Mouse (Mus musculus): ENCODE results near the gene Ubqlnl. TPM values are rescaled to one million over a fixed set of nuclear protein-coding genes. Genes with fewer than 3 reads are reported as not detected.

Ubqlnl gene
- polyA plus RNA-seq, 1 experiment from 2014 or later = not detected

GRCm38 (mm10) chr7:104104757-104104972 is 45.7 kb downstream of the Ubqlnl start, which contains the start of gene Olfr646:
TSS of gene Olfr646 (plus strand) at chr7:104104873.
- no peak for ATAC-seq (ENCODE audit: low FRiP score)
- Histone ChIP-seq H3K9me3 (no peaks in the 10 kb centered on the region), H3K4me3 (replicated peaks) (no peak within 1 kb of the TSS), H3K4me1 (no peaks in the 10 kb centered on the region), H3K4me2 (no peak within 1 kb of the TSS), H3K36me3 (replicated peaks) (no peaks in the 10 kb centered on the region), H3K9ac (no peak within 1 kb of the TSS), H3K27ac (no peak within 1 kb of the TSS), H3K27me3 (no peaks in the 10 kb centered on the region)

- no peak overlapping the region for H3K4me3 ChIP-seq (replicated peaks)
- H3K4me1 ChIP-seq = no peaks in the 10 kb centered on the region
- WGBS = 64% methylated on average over 4 of the region's 4 CpGs
- H3K27me3 ChIP-seq = no peaks in the 10 kb centered on the region
- no peak for ATAC-seq (ENCODE audit: low FRiP score)
- H3K27ac ChIP-seq = no peak overlapping the region
- no peaks in the 10 kb centered on the region for H3K9me3 ChIP-seq
- H3K4me2 ChIP-seq = no peak overlapping the region
- H3K36me3 ChIP-seq (replicated peaks) = no peaks in the 10 kb centered on the region
- no peak overlapping the region for H3K9ac ChIP-seq
These were observed 46.2 kb downstream of the Ubqlnl start for GRCm38 (mm10) chr7:104103913-104104756.

Other genes with a start within 250 kb of the Ubqlnl start
- not detected in 2 replicates for gene Olfr65, start 247.1 kb downstream of the Ubqlnl start, polyA plus RNA-seq (2016; fragmentation: Nextera tagmentation; extraction: Ambion mirVana)
- not detected in 2 replicates for gene Olfr631, start 221.7 kb downstream of the Ubqlnl start, polyA plus RNA-seq (2016; fragmentation: Nextera tagmentation; extraction: Ambion mirVana)
- not detected in 2 replicates for gene Olfr632, start 216.2 kb downstream of the Ubqlnl start, polyA plus RNA-seq (2016; fragmentation: Nextera tagmentation; extraction: Ambion mirVana)
- not detected in 2 replicates for gene Olfr633, start 206.1 kb downstream of the Ubqlnl start, polyA plus RNA-seq (2016; fragmentation: Nextera tagmentation; extraction: Ambion mirVana)
- gene Olfr635, start 179.4 kb downstream of the Ubqlnl start, polyA plus RNA-seq (2016; fragmentation: Nextera tagmentation; extraction: Ambion mirVana) = not detected in 2 replicates
- gene Olfr638, start 151.8 kb downstream of the Ubqlnl start, polyA plus RNA-seq (2016; fragmentation: Nextera tagmentation; extraction: Ambion mirVana) = not detected in 2 replicates
- gene Olfr639, start 133.3 kb downstream of the Ubqlnl start, polyA plus RNA-seq (2016; fragmentation: Nextera tagmentation; extraction: Ambion mirVana) = 0.04 TPM in 1 of 2 replicates, not detected in the other
- gene Olfr640, start 125.0 kb downstream of the Ubqlnl start, polyA plus RNA-seq (2016; fragmentation: Nextera tagmentation; extraction: Ambion mirVana) = not detected in 2 replicates
- not detected in 2 replicates for gene Olfr641, start 115.1 kb downstream of the Ubqlnl start, polyA plus RNA-seq (2016; fragmentation: Nextera tagmentation; extraction: Ambion mirVana)
- gene Olfr642, start 97.9 kb downstream of the Ubqlnl start, polyA plus RNA-seq (2016; fragmentation: Nextera tagmentation; extraction: Ambion mirVana) = not detected in 2 replicates
- not detected in 2 replicates for gene 4930516K23Rik, start 89.1 kb downstream of the Ubqlnl start, polyA plus RNA-seq (2016; fragmentation: Nextera tagmentation; extraction: Ambion mirVana)
- not detected in 2 replicates for gene Olfr644, start 78.7 kb downstream of the Ubqlnl start, polyA plus RNA-seq (2016; fragmentation: Nextera tagmentation; extraction: Ambion mirVana)
- gene Olfr645, start 65.1 kb downstream of the Ubqlnl start, polyA plus RNA-seq (2016; fragmentation: Nextera tagmentation; extraction: Ambion mirVana) = not detected in 2 replicates
- gene Olfr646, start 45.7 kb downstream of the Ubqlnl start, polyA plus RNA-seq (2016; fragmentation: Nextera tagmentation; extraction: Ambion mirVana) = not detected in 2 replicates
- gene Ubqln5, start 20.7 kb downstream of the Ubqlnl start, polyA plus RNA-seq (2016; fragmentation: Nextera tagmentation; extraction: Ambion mirVana) = not detected in 2 replicates
- not detected in 2 replicates for gene Olfr643, start 13.2 kb downstream of the Ubqlnl start, polyA plus RNA-seq (2016; fragmentation: Nextera tagmentation; extraction: Ambion mirVana)
- not detected in 2 replicates for gene Ubqln3, start 7.3 kb downstream of the Ubqlnl start, polyA plus RNA-seq (2016; fragmentation: Nextera tagmentation; extraction: Ambion mirVana)
- not detected in 2 replicates for gene Olfm5, start 14.3 kb upstream of the Ubqlnl start, polyA plus RNA-seq (2016; fragmentation: Nextera tagmentation; extraction: Ambion mirVana)
- gene Olfr648, start 32.8 kb upstream of the Ubqlnl start, polyA plus RNA-seq (2016; fragmentation: Nextera tagmentation; extraction: Ambion mirVana) = 0.41 and 0.51 TPM in 2 replicates
- gene Olfr649, start 45.4 kb upstream of the Ubqlnl start, polyA plus RNA-seq (2016; fragmentation: Nextera tagmentation; extraction: Ambion mirVana) = not detected in 2 replicates
- 0.62 and 1.1 TPM in 2 replicates for gene Trim6, start 68.2 kb upstream of the Ubqlnl start, polyA plus RNA-seq (2016; fragmentation: Nextera tagmentation; extraction: Ambion mirVana)
- gene Trim34a, start 93.9 kb upstream of the Ubqlnl start, polyA plus RNA-seq (2016; fragmentation: Nextera tagmentation; extraction: Ambion mirVana) = 0.53 and 1.1 TPM in 2 replicates
- gene Trim5, start 137.5 kb upstream of the Ubqlnl start, polyA plus RNA-seq (2016; fragmentation: Nextera tagmentation; extraction: Ambion mirVana) = 0.05 TPM in 1 of 2 replicates, not detected in the other
- 1.4 and 1.9 TPM in 2 replicates for gene Trim12a, start 164.9 kb upstream of the Ubqlnl start, polyA plus RNA-seq (2016; fragmentation: Nextera tagmentation; extraction: Ambion mirVana)
- gene Trim34b, start 178.9 kb upstream of the Ubqlnl start, polyA plus RNA-seq (2016; fragmentation: Nextera tagmentation; extraction: Ambion mirVana) = not detected in 2 replicates
- 0.55 and 0.83 TPM in 2 replicates for gene Trim12c, start 202.8 kb upstream of the Ubqlnl start, polyA plus RNA-seq (2016; fragmentation: Nextera tagmentation; extraction: Ambion mirVana)
- gene Trim30b, start 219.3 kb upstream of the Ubqlnl start, polyA plus RNA-seq (2016; fragmentation: Nextera tagmentation; extraction: Ambion mirVana) = not detected in 2 replicates

Data from forebrain, embryonic 12.5 days (tissue).